Mouse (Mus musculus): ENCODE results near the gene Slc52a3. TPM values are rescaled to one million over a fixed set of nuclear protein-coding genes. Genes with fewer than 3 reads are reported as not detected.
A peak's percentile ranks its signal among the peaks of the same experiment; 100 is the strongest.

Slc52a3 gene
- total RNA-seq, 2 experiments from 2014 or later: 3.1 TPM

GRCm38 (mm10) chr2:151997776-151998504 is 1.6 kb downstream of the Slc52a3 start:
- DNase-seq (ENCODE audit: low spot score in 2 of 2): no peak

GRCm38 (mm10) chr2:151998505-151998899 is 2.2 kb downstream of the Slc52a3 start:
- no peak for DNase-seq (ENCODE audit: low spot score in 2 of 2)

- no peak for DNase-seq (ENCODE audit: low spot score in 2 of 2)
These were observed 2.6 kb downstream of the Slc52a3 start for GRCm38 (mm10) chr2:151998932-151999331.

GRCm38 (mm10) chr2:151999669-152000290 is 3.5 kb downstream of the Slc52a3 start:
- no peak for DNase-seq (ENCODE audit: low spot score in 2 of 2)

DNA sequence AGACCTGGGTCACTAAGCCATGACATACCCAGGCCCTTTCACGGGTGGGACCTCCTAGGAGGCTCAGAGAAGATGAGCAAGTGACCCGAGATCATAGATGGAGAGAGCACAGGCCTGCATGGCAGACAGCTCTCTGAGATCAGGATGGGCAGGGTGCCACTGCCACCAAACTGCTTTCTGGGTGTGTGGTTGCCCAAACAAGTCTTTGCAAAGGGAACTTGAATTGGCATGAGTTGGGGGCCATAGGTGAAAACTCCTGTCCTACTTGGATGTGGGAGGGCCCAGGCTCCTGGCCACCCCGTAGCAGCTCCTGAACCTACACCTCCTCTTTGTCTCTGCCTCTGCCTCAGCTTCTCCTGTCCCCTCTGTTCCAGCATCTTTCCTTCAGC is 4.0 kb downstream of the Slc52a3 start:
- no peak for DNase-seq (ENCODE audit: low spot score in 2 of 2)

DNA sequence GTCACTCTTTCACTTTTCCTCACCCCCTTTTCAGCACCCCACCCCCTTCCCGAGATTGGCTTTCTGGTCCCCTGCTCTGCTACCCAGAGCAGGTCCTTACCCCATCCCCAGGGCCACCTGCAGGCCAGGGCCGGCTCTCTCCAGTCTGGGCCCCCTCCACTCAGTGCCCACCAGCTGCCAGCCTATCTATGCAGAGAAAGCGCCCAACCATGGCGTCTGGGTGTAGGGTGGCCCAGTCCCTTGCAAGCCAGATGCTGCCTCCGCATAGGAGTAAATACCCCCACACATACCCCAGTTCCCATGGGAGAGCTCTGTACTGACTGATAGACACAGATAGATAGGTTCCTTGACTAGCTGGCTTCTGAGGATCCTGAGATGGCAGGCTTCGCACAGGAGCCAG is 4.4 kb downstream of the Slc52a3 start:
- DNase-seq (ENCODE audit: low spot score in 2 of 2): no peak

DNA sequence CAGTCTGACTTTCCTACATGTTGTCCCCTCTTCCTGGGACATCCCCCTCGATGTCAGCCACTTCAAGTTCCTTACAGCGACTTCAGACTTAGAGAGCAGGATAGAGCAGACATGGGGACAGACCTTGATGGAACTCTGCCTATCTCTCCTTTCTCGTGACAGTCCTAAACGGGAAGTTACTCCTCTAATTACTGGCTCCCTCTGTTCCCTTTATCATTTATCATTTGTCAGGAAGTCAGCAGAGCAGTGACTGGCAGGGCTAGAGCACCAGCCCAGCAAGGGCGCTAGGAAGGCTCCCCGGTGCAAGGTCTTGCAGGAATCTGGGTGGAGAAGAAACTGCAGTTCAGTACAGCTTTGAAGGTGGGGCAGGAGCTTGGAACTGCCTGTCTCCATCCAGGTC is 6.2 kb downstream of the Slc52a3 start:
- DNase-seq (ENCODE audit: low spot score in 2 of 2): no peak

DNA sequence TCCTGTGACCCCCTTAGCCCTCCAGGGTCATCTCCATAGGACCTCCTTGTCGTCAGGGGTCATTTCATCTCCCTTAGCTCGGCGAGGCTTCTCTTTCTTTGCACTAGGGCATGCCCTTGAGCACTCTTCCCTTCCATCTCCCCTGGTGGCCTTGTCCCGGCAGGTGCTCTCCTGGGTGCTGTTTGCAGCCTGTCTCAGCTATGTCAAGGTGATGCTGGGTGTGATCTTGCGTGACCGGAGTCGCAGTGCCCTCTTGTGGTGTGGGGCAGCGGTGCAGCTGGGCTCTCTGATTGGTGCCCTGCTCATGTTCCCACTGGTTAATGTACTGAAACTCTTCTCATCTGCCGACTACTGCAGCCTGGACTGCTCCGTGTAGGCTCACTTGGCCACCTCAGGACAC is 11.5 kb downstream of the Slc52a3 start:
- DNase-seq (ENCODE audit: low spot score in 2 of 2): peak; percentile 58 to 59

DNA sequence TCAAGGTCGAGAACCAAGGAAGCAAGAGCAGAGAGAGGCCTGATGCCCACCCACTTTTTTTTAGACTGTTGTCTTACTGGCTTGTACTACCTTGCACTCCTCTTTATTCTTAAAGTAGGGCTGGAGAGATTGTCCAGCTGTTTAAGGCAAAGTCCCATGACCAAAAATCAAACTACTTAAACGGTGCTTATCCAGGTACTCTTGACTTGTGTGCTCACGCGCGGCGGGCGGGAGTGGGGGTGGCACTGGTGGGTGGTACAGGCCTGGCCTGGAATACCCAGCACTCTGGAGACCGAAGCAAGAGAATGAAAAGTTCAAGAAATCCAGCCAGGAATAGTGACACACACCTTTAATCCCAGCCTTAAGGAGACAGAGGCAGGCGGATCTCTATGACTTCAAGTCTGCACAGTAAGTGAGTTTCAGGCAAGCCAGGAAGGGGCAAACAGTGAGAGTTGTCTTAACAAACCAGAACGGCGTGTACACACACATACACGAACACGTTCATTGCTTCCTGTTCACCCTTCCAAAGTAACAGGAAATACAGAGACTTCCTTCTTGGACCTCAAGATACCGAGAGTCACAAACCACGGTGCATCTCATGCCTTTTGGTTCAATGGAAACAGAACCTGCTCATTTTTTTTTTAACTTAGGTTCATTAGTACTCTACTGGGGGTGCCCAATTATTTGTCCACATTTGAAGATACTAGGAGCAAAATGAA is 12.9 kb downstream of the Slc52a3 start:
- no peak for DNase-seq (ENCODE audit: low spot score in 2 of 2)

DNA sequence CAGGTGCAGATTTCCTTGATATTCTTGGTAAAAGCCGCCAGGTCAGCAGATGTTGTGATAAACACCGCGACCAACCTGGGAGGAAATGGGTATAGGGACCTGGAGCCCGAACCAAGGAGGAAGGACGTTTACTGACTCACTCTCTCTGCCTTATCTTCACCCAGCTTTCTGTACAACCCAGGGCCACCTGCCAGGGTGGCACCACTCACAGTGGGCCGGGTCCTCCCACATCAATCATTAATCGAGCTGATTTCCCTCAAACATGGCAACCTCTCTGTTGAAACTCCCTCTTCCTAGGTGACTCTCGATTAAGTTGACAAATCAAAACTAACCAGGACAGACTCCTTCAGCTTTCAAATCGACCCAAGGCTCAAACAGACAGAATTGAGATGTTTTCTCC is 13.9 kb downstream of the Slc52a3 start:
- DNase-seq (ENCODE audit: low spot score in 2 of 2): no peak

DNA sequence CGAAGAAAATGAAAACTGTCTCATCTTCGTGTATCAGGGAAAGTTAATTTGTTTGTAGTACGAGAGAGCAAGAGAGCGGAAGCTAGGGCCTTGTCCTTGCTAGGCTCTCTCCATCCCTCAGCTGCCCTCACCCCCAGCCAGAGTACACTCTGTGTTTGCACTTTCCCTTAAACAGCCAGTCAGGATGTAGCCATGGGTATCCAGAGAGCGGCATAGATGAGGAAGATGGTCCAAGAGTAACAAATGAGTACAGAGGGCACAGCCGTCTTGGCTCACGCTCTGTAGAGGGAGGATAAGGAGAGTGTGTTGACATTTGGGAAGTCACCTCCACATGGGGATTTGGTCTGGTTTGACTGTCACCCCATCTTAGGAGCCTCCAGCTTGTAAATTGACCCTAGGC is 14.3 kb downstream of the Slc52a3 start:
- no peak for DNase-seq (ENCODE audit: low spot score in 2 of 2)

DNA sequence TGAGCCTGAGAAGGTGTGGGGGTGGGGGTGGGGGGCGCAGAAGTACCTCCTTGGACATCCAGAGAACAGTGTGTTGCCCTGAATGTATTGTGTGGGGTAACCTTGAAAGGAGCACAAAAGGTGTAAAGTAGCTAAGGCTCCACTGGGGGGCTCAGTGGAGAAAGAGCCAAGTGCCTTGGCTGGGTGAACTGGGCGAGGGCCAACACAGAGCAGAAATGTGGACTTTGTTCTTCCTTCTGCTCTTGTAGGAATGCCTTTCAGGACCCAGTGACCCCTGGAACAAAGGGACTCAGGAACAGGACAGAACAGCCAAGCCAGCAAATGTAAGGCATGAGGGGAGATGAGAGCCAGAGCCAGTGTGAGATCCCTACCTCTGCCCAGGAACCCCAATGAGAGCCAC is 15.4 kb downstream of the Slc52a3 start:
- DNase-seq (ENCODE audit: low spot score in 2 of 2): no peak

DNA sequence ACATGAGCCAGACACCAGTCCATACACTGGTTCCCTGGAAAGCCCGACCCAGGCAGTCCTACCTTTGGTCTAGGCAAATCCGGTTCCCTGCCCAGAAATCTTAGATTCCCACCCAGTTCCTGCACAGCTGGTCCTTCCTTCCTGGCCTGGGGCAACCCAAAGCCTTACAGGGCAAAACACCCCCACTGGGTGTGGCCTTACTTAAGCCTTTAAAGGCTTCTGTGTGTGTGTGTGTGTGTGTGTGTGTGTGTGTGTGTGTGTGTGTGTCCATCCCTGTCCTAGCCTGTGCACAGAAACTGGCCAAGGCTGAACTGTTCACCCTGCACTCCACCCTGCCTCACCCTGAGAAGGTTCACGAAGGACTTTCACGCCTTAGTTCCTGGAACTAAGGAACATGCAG is 15.9 kb downstream of the Slc52a3 start:
- DNase-seq (ENCODE audit: low spot score in 2 of 2): no peak

- no peak for DNase-seq (ENCODE audit: low spot score in 2 of 2)
These were observed 16.4 kb downstream of the Slc52a3 start for GRCm38 (mm10) chr2:152012701-152013100.

GRCm38 (mm10) chr2:152015997-152016396 is 19.7 kb downstream of the Slc52a3 start:
- no peak for DNase-seq (ENCODE audit: low spot score in 2 of 2)

DNA sequence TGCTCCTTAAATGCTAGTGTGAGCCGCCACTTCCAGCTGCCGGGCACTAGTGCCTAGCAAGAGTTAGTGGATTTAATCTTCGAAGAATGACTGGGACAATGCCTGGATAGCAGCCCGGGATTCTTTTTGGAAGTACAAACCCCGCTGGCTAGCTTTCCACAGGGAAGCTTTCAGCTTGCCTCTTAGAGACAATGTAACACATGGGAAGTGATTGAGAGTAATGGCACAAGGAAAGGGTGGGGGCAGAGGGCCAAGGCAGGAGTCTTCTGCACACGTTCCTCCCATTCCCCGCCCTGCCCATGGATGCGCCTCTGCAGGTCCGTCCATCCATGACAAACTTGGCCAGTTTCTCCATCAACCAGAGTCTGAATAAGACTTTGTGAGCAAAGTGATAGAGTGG is 20.4 kb downstream of the Slc52a3 start:
- DNase-seq (ENCODE audit: low spot score in 2 of 2): no peak

DNA sequence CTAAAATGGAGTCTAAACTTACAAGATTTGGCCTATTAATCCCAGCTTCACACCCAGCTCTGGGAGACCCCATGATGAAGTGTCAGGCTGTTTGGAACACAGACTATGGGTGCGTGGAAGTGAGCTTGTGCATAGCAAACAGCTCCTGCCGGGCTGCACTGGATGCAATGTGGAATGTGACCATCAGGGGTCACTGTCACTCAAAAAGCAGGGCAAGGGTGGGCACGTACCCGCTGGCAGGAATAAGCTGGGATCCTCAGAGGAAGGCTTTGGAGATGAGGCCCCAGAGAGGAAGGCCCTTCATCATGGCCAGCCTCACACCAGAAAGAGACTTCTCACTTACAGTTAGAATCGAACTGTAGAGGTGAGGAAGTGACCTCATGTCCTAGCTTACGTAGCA is 23.9 kb downstream of the Slc52a3 start:
- peak; percentile 76 to 77 for DNase-seq (ENCODE audit: low spot score in 2 of 2)

- DNase-seq (ENCODE audit: low spot score in 2 of 2): no peak
These were observed 25.7 kb downstream of the Slc52a3 start for GRCm38 (mm10) chr2:152022022-152022421.

- no peak for DNase-seq (ENCODE audit: low spot score in 2 of 2)
These were observed 28.6 kb downstream of the Slc52a3 start for GRCm38 (mm10) chr2:152024883-152025422.

GRCm38 (mm10) chr2:152029252-152030082 is 33.2 kb downstream of the Slc52a3 start:
- peak; percentile 94 for DNase-seq (ENCODE audit: low spot score in 2 of 2)

- no peak for DNase-seq (ENCODE audit: low spot score in 2 of 2)
These were observed 34.7 kb downstream of the Slc52a3 start for GRCm38 (mm10) chr2:152030986-152031385.

Data from layer of hippocampus, postnatal 10 days (tissue).